Mouse (Mus musculus) liver, postnatal 0 days (tissue): ENCODE measurements around the gene 4921517D22Rik. TPM values are rescaled to one million over a fixed set of nuclear protein-coding genes. Genes with fewer than 3 reads are reported as not detected.
A peak's percentile ranks its signal among the peaks of the same experiment; 100 is the strongest.

Experiments used
- ATAC-seq: fragments of 200-750 bp; cut with Nextera tagmentation; 2 replicates; pipeline ENCODE4 v1.8.0; 2017; ENCODE audit warnings: mild to moderate bottlenecking, moderate library complexity
- DNase-seq: peaks from one replicate; pipeline ENCODE4 v3.0.0-alpha.2; 2016
- H3K27ac ChIP-seq: fragments of 300-500 bp; sonication (generic); 2 replicates; pipeline ENCODE4 v1.5.1; 2014; ENCODE audit warnings: antibody characterized with exemption, moderate library complexity, mild to moderate bottlenecking, low read depth
- H3K27me3 ChIP-seq: fragments of 300-500 bp; sonication (generic); 2 replicates; pipeline ENCODE4 v1.6.1; 2014; ENCODE audit warnings: low read length, control low read depth, mixed read lengths; ENCODE audit not compliant: insufficient read depth
- H3K36me3 ChIP-seq: fragments of 300-500 bp; sonication (generic); replicated peaks from 2 replicates; pipeline ENCODE4 v1.6.1; 2014; ENCODE audit warnings: mild to moderate bottlenecking, control low read depth, low read length, moderate library complexity, mixed read lengths; ENCODE audit not compliant: insufficient read depth
- H3K4me1 ChIP-seq: fragments of 300-500 bp; sonication (generic); 2 replicates; pipeline ENCODE4 v1.6.1; 2014; ENCODE audit warnings: antibody characterized with exemption, mild to moderate bottlenecking, control low read depth; ENCODE audit not compliant: insufficient read depth
- H3K4me2 ChIP-seq: fragments of 300-500 bp; sonication (generic); 2 replicates; pipeline ENCODE4 v1.6.1; 2014; ENCODE audit warnings: low read depth, mild to moderate bottlenecking, low read length, moderate library complexity, mixed read lengths
- H3K4me3 ChIP-seq: fragments of 300-500 bp; sonication (generic); 2 replicates; pipeline ENCODE4 v1.5.1; 2014; ENCODE audit warnings: low read depth, low read length
- H3K9ac ChIP-seq: fragments of 300-500 bp; sonication (generic); replicated peaks from 2 replicates; pipeline ENCODE4 v1.6.1; 2014; ENCODE audit warnings: mild to moderate bottlenecking, moderate library complexity
- H3K9me3 ChIP-seq: fragments of 300-500 bp; sonication (generic); 2 replicates; pipeline ENCODE4 v1.6.1; 2016; ENCODE audit warnings: mild to moderate bottlenecking, control low read depth, low read length, mixed read lengths
- CTCF ChIP-seq: sonication (generic); IDR thresholded peaks from 2 replicates; pipeline ENCODE4 v1.5.1; 2016; ENCODE audit warnings: antibody characterized with exemption, low read depth
- EP300 ChIP-seq: IDR thresholded peaks from 2 replicates; pipeline ENCODE4 v1.6.1; 2016; ENCODE audit warnings: antibody characterized with exemption, low read depth, mild to moderate bottlenecking
- WGBS: fragments of 180-500 bp; shearing (Covaris S2); extraction: QIAGEN DNeasy Blood & Tissue Kit; methylation state at CpG from one replicate; pipeline ENCODE4 v1.1.7; 2014; ENCODE audit not compliant: insufficient replicate concordance; 5-methylcytosine and 5-hydroxymethylcytosine counted together
- polyA plus RNA-seq: library from polyadenylated mRNA; unstranded; fragments of >200 nt; fragmentation: Nextera tagmentation; extraction: Ambion mirVana; gene quantifications from 2 replicates; pipeline ENCODE4 v1.2.1, GENCODE M21; 2015

The 4921517D22Rik gene
- polyA plus RNA-seq, 1 experiment from 2014 or later = not detected

DNA sequence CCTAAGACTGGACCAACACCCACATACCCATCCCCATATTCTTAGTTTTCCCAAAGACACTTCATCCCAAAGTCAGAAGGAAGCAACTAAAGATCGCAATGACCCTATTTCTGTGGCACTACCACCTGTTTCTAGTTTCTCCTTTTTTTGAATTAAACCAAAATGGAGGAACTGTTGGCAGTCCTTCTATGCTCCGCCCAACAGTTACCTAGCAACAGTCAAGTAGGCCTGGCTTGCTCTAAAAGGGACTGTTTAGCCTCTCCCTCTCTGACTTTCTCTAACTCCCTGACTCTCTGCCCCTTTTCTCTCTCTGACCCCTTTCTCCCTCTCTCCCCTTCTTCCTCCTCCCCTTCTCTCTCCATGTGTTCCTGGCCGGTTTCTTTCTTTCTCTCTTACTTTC lies 8.7 kb downstream of the 4921517D22Rik start:
- no peak for TF ChIP-seq CTCF
- TF ChIP-seq EP300 = no peak
- Histone ChIP-seq H3K4me3 (no peak overlapping the region), H3K36me3 (no peaks in the 10 kb centered on the region), H3K9me3 (no peaks in the 10 kb centered on the region), H3K27me3 (no peaks in the 10 kb centered on the region), H3K4me1 (no peaks in the 10 kb centered on the region; the same call in 1 of the 2 replicates), H3K4me2 (no peak overlapping the region), H3K9ac (no peak overlapping the region), H3K27ac (no peak overlapping the region)
- ATAC-seq (no peak), DNase-seq (no peak)
- 75% methylated on average over 3 of the region's 3 CpGs for WGBS

DNA sequence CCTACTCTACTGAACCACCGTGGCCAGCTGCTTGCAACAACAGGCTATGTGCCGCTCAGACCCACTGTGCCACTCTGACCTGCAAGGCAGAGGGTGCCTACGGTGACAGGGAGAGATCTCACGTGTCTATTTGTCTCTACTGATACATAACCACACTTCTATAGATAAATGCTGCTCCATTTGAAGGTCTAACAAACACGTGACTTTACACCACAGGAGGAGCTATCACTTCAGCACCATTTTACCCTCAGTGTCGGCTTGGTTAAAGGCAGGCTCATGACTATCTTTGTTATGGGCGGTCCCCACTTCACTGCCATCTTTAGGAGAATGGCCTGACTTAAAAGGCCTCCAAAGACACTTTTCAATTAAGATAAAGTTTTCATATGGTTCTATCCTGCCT lies 11.3 kb downstream of the 4921517D22Rik start:
- DNase-seq (no peak), ATAC-seq (no peak)
- TF ChIP-seq EP300 = no peak
- no peak for TF ChIP-seq CTCF
- Histone ChIP-seq H3K4me3 (no peak overlapping the region), H3K27ac (no peak overlapping the region), H3K36me3 (no peaks in the 10 kb centered on the region), H3K27me3 (no peaks in the 10 kb centered on the region), H3K4me1 (peaks cover 2% of the 10 kb centered on the region; the same call in 1 of the 2 replicates), H3K9me3 (no peaks in the 10 kb centered on the region), H3K9ac (no peak overlapping the region), H3K4me2 (no peak overlapping the region)
- 15% methylated on average over 7 of the region's 7 CpGs for WGBS

GRCm38 (mm10) chr13:59679908-59680307 lies 14.0 kb downstream of the 4921517D22Rik start:
- ATAC-seq = no peak
- H3K4me3 ChIP-seq = no peak overlapping the region

GRCm38 (mm10) chr13:59679306-59679705 lies 14.6 kb downstream of the 4921517D22Rik start:
- no peaks in the 10 kb centered on the region for H3K9me3 ChIP-seq
- H3K36me3 ChIP-seq = no peaks in the 10 kb centered on the region
- no peak for DNase-seq
- peaks cover 13% of the 10 kb centered on the region for H3K4me1 ChIP-seq
- no peak overlapping the region for H3K27ac ChIP-seq
- no peak for ATAC-seq
- 53% methylated on average over 4 of the region's 4 CpGs for WGBS
- H3K27me3 ChIP-seq = no peaks in the 10 kb centered on the region
- TF ChIP-seq CTCF (no peak), EP300 (no peak)
- no peak overlapping the region for H3K9ac ChIP-seq
- no peak overlapping the region for H3K4me3 ChIP-seq
- H3K4me2 ChIP-seq = no peak overlapping the region

More at GRCm38 (mm10) chr13:59679908-59680307, 14.0 kb downstream of the 4921517D22Rik start:
- H3K27me3 ChIP-seq = no peaks in the 10 kb centered on the region
- peak; percentile 32; the same call in 1 of the 2 replicates for TF ChIP-seq EP300
- no peak for TF ChIP-seq CTCF
- DNase-seq = no peak
- H3K4me1 ChIP-seq = peaks cover 8% of the 10 kb centered on the region; the same call in 1 of the 2 replicates
- WGBS = 41% methylated on average over 4 of the region's 4 CpGs
- no peak overlapping the region for H3K4me2 ChIP-seq
- no peak overlapping the region for H3K27ac ChIP-seq
- H3K36me3 ChIP-seq = no peaks in the 10 kb centered on the region
- no peak overlapping the region for H3K9ac ChIP-seq
- H3K9me3 ChIP-seq = no peaks in the 10 kb centered on the region

DNA sequence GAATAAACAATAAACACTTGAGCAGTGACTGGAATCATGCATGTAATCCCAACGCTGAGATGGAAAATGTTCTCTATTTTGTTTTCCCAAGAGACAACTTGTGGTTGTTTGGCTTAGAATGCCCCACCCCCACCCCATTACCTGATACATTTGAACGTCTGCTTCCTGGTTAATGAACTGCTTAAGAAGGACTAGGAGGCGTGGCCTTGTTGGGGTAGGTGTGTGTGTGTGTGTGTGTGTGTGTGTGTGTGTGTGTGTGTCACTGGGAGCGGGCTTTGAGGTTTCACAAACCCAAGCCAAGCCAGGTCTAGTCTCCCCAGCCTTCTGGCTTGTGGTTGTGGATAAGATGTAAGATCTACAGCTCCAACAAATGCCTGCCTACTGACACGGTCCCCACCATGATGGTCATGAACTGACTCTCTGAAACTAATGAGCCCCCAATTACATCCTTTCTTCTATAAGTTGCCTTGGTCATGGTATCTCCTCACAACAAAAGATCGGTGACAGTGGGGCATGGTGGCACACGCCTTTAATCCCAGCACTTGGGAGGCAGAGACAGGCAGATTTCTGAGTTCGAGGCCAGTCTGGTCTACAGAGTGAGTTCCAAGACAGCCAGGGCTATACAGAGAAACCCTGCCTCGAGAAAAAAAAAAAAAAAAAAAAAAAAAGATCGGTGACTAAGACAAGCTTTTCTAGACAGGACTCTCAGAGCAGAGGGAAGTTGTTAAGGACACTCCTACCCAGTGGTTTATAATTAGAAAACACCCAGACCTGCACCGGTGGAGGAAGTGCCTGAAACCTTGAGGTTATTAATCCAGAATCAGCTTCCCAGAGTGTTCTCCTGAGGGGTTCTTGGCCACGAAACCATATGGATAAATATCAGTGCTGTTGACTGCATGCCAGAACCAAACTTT lies 17.3 kb downstream of the 4921517D22Rik start:
- DNase-seq (no peak), ATAC-seq (no peak)
- TF ChIP-seq EP300 = no peak
- TF ChIP-seq CTCF = no peak
- Histone ChIP-seq H3K9ac (no peak overlapping the region), H3K4me3 (peak overlapping the region; percentile 93), H3K27me3 (no peaks in the 10 kb centered on the region), H3K4me1 (peaks cover 29% of the 10 kb centered on the region), H3K9me3 (no peaks in the 10 kb centered on the region), H3K27ac (no peak overlapping the region), H3K36me3 (no peaks in the 10 kb centered on the region), H3K4me2 (peak overlapping the region; percentile 95; the same call in 1 of the 2 replicates)
- WGBS = 49% methylated on average over 12 of the region's 12 CpGs

GRCm38 (mm10) chr13:59675151-59676011 lies 18.5 kb downstream of the 4921517D22Rik start, which contains the start of gene Golm1:
Golm1 (minus strand) TSS chr13:59675811.
- DNase-seq = peak; percentile 80
- TF ChIP-seq EP300 = no peak
- peak; percentile 25; the same call in 1 of the 2 replicates for TF ChIP-seq CTCF
- no peaks in the 10 kb centered on the region for H3K36me3 ChIP-seq
- H3K4me3 ChIP-seq = peak within 1 kb of the TSS; percentile 93
- peak within 1 kb of the TSS; percentile 87 for H3K9ac ChIP-seq
- peak; percentile 79 for ATAC-seq
- peak within 1 kb of the TSS; percentile 80 for H3K27ac ChIP-seq
- WGBS = under 1% methylated on average over 55 of the region's 61 CpGs
- H3K4me2 ChIP-seq = peak within 1 kb of the TSS; percentile 95
- H3K27me3 ChIP-seq = no peaks in the 10 kb centered on the region
- no peaks in the 10 kb centered on the region for H3K9me3 ChIP-seq
- H3K4me1 ChIP-seq = peaks cover 29% of the 10 kb centered on the region
